Mouse (Mus musculus) T-helper 2 cell (primary cell): ENCODE data around the gene Fank1.

Source experiments
- in situ Hi-C: fragments of 300-600 bp; cut with MboI, MseI; formaldehyde crosslinking; loops from one replicate; pipeline ENCODE4 v1.15.1; 2025; ENCODE audit warnings: high pct_unique_total_duplicates

Fank1 gene

DNA sequence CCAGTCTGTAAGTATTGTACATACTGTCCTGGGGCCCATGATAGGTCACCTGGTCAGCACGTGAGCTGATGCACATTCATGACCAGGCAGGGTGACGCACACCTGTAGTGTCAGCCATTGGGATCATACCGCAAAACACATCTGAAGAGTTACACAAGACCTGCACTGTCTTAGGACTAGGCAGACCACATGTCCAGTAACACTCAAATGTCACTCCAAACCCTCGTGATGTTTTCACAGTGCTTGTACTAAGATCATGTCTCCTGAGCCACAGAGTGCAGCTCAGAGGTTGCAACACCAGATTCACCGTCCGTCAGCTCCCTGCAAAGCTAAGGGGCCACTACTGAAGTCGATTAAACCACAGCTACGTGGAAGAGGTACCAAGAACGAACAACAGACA, 114.6 kb downstream of the Fank1 start:
- in situ Hi-C loops, result no loop called here

DNA sequence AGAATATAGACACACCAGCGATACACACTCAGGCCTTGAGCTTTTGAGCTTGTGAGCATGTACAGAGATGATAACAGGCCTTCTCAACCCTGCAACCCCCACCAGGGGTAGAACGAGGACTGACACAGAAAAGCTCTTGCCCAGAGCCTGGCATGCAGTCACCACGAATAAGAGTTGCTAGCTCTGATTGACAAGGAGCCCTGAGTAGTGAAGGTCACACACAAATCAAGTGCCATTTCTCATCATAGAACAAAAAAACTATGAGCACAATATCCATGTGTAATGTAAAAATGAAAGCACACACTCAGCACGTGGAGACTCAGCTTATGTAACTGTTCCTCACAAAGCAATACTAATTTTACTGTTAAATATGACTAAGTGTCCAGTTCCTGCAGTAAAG, 115.1 kb downstream of the Fank1 start:
- in situ Hi-C loops, result no loop called here

- in situ Hi-C loops, result no loop called here
Observed at GRCm38 (mm10) chr7:133899391-133899790, 122.7 kb downstream of the Fank1 start.

- in situ Hi-C loops, result no loop called here
Observed at GRCm38 (mm10) chr7:133908966-133909365, 132.3 kb downstream of the Fank1 start.

- in situ Hi-C loops, result no loop called here
Observed at GRCm38 (mm10) chr7:133909833-133910375, 133.2 kb downstream of the Fank1 start.

DNA sequence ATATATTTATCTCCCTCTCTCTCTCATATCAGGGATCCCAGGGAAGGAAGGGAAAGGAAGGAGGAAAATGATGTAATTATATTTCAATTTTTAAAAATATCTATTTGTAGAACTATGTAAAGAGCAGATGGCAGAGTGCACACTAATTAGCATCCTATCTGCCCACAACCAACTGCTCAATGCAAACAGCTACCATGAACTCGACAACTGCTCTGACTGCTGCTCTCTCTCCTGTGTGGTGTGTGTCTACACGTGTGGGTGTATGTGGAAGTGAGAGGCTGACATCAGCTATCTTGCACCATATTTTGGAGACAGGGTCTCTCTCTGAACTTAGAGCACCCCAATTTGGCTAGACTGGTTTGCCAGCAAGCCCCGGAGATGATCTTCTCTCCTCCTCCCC, 135.2 kb downstream of the Fank1 start:
- in situ Hi-C loops, result no loop called here

GRCm38 (mm10) chr7:133916230-133916629, 139.6 kb downstream of the Fank1 start:
- in situ Hi-C loops, result no loop called here

DNA sequence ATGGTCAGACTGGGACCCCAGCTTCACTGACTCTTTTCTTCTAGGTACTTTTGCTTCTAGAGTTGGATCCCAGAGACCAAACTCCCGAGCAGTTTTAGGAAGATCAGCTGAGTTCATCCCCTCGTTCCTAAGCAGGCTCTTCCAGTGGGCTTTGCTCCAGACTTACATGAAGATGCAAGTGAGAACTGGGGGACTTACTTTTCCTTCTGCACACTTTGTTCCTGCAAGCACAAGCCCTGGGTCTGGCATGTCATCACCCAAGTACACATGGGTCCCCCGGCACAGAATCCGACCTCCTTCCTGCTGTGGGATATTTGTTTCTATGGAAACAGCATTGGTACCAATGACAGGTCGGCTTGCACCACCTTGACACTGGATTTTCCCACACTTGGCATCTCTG, 142.6 kb downstream of the Fank1 start:
- in situ Hi-C loops, result no loop called here

GRCm38 (mm10) chr7:133919918-133920317, 143.3 kb downstream of the Fank1 start:
- in situ Hi-C loops, result no loop called here

DNA sequence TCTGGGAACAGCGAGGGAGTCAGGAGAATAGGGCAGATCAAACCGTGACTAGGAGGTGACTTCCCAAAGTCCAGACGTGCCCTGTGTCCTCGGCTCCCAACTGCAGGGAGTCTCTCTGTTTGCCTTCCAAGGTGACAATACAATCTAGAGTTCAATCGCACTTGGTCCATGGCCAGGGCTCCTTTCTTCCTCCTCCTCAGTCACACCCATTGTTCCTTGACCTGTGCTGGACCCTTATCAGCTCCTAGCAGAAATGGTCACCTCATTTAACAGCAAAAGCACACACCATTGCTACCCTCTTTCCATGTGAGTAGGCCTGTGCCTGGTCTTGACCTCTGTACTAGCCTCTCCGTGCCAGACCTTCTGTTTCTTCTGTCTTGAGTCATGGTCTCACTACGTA, 144.1 kb downstream of the Fank1 start:
- in situ Hi-C loops, result no loop called here

DNA sequence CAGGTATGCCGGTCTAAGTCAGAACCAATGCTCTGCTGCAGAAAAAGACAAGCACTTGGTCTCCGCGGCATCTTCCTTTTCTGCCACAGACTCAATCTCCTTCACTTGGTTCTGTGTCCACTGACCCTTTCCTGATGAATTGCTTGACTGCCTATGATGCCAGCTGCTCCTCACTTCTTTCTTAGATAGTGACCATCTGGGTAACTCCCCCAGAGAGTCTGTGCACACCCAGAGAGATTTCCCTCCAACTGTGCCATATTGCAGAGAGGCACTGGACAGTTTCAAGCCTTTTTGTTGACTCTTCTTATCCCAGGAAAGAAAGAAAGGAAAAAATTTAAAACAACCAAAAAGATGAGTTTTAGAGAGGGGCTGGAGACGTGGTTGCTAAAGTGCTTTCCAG, 144.6 kb downstream of the Fank1 start:
- in situ Hi-C loops, result no loop called here

DNA sequence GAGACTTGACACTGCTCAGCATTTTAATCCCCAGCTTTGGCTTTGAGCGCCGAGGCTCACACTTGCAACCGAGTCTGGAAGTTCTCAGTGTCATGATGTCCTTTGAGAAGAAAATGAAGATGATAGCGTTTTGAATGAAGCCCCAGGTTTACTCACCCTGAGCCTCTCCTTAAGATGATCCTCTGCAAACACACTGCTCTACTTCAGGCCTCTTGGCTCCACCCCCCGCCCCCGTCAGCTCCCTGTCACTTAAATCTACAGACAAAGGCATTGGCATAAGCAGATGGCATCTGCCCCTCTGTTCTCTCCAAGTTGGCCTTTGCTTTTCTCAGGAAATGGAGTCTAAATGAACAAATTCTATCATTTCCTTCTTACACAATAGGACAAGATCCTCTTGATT, 147.3 kb downstream of the Fank1 start:
- in situ Hi-C loops, result no loop called here

GRCm38 (mm10) chr7:133925771-133926170, 149.1 kb downstream of the Fank1 start:
- in situ Hi-C loops, result no loop called here

GRCm38 (mm10) chr7:133928981-133929380, 152.3 kb downstream of the Fank1 start:
- in situ Hi-C loops, result no loop called here
